Mouse (Mus musculus): ENCODE data around the gene Bcar3. TPM values are rescaled to one million over a fixed set of nuclear protein-coding genes. Genes with fewer than 3 reads are reported as not detected.
"Not testable (repeated sequence)": the region's sequence is repeated elsewhere in the genome, so short reads cannot be mapped to it uniquely, and the experiment has no call there.

The Bcar3 gene
- polyA plus RNA-seq, 1 experiment: 93.8 TPM

GRCm38 (mm10) chr3:122275111-122275510, 18.8 kb upstream of the Bcar3 start:
- no peaks in the 10 kb centered on the region for H3K27me3 ChIP-seq (ENCODE audit: control insufficient read depth, insufficient read depth, low read length)
- H3K4me1 ChIP-seq (ENCODE audit: control insufficient read depth, insufficient read depth, insufficient read length, low read length): peaks cover 13% of the 10 kb centered on the region
- 62% methylated on average over 10 of the region's 10 CpGs for WGBS
- H3K36me3 ChIP-seq (ENCODE audit: control insufficient read depth, insufficient read depth, low read length): peaks cover 32% of the 10 kb centered on the region
- peak overlapping the region; percentile 19; the same call in 1 of the 2 replicates for H3K4me3 ChIP-seq (ENCODE audit: low read depth, low read length)
- no peak for TF ChIP-seq CTCF (IDR thresholded peaks at IDR 0.05; ENCODE audit: extremely low read depth, insufficient read length, insufficient replicate concordance, low read depth, low read length)
- TF ChIP-seq POLR2A (IDR thresholded peaks at IDR 0.05; ENCODE audit: low read depth, low read length): no peak
- no peak overlapping the region for H3K27ac ChIP-seq (ENCODE audit: insufficient read depth, low read depth, low read length)

- Histone ChIP-seq H3K36me3 (ENCODE audit: control insufficient read depth, insufficient read depth, low read length) (peaks cover 22% of the 10 kb centered on the region), H3K27me3 (ENCODE audit: control insufficient read depth, insufficient read depth, low read length) (no peaks in the 10 kb centered on the region), H3K27ac (ENCODE audit: insufficient read depth, low read depth, low read length) (no peak overlapping the region), H3K4me3 (ENCODE audit: low read depth, low read length) (no peak overlapping the region), H3K4me1 (ENCODE audit: control insufficient read depth, insufficient read depth, insufficient read length, low read length) (peaks cover 14% of the 10 kb centered on the region; the same call in 1 of the 2 replicates)
- 79% methylated on average over 5 of the region's 5 CpGs for WGBS
- TF ChIP-seq POLR2A (IDR thresholded peaks at IDR 0.05; ENCODE audit: low read depth, low read length): no peak
- TF ChIP-seq CTCF (IDR thresholded peaks at IDR 0.05; ENCODE audit: extremely low read depth, insufficient read length, insufficient replicate concordance, low read depth, low read length): no peak
Measured at GRCm38 (mm10) chr3:122287195-122287594, 6.7 kb upstream of the Bcar3 start.

GRCm38 (mm10) chr3:122288613-122289195, 5.2 kb upstream of the Bcar3 start:
- Histone ChIP-seq H3K4me1 (ENCODE audit: control insufficient read depth, insufficient read depth, insufficient read length, low read length) (peaks cover 17% of the 10 kb centered on the region; the same call in 1 of the 2 replicates), H3K36me3 (ENCODE audit: control insufficient read depth, insufficient read depth, low read length) (peaks cover 10% of the 10 kb centered on the region), H3K4me3 (ENCODE audit: low read depth, low read length) (no peak overlapping the region), H3K27ac (ENCODE audit: insufficient read depth, low read depth, low read length) (peak overlapping the region; percentile 54), H3K27me3 (ENCODE audit: control insufficient read depth, insufficient read depth, low read length) (no peaks in the 10 kb centered on the region)
- 59% methylated on average over 5 of the region's 5 CpGs for WGBS
- TF ChIP-seq POLR2A (IDR thresholded peaks at IDR 0.05; ENCODE audit: low read depth, low read length): no peak
- TF ChIP-seq CTCF (IDR thresholded peaks at IDR 0.05; ENCODE audit: extremely low read depth, insufficient read length, insufficient replicate concordance, low read depth, low read length): no peak

- Histone ChIP-seq H3K27ac (ENCODE audit: insufficient read depth, low read depth, low read length) (peak overlapping the region; percentile 79), H3K4me1 (ENCODE audit: control insufficient read depth, insufficient read depth, insufficient read length, low read length) (peaks cover 17% of the 10 kb centered on the region; the same call in 1 of the 2 replicates)
- not testable (repeated sequence) for H3K36me3 ChIP-seq (ENCODE audit: control insufficient read depth, insufficient read depth, low read length); H3K4me3 ChIP-seq (ENCODE audit: low read depth, low read length); H3K27me3 ChIP-seq (ENCODE audit: control insufficient read depth, insufficient read depth, low read length)
- 31% methylated on average over 4 of the region's 4 CpGs for WGBS
Measured at GRCm38 (mm10) chr3:122289344-122289743, 4.6 kb upstream of the Bcar3 start.

GRCm38 (mm10) chr3:122290696-122291095, 3.2 kb upstream of the Bcar3 start:
- Histone ChIP-seq H3K4me1 (ENCODE audit: control insufficient read depth, insufficient read depth, insufficient read length, low read length) (peaks cover 17% of the 10 kb centered on the region; the same call in 1 of the 2 replicates), H3K36me3 (ENCODE audit: control insufficient read depth, insufficient read depth, low read length) (peaks cover under 1% of the 10 kb centered on the region; the same call in 1 of the 2 replicates), H3K27ac (ENCODE audit: insufficient read depth, low read depth, low read length) (peak overlapping the region; percentile 79), H3K4me3 (ENCODE audit: low read depth, low read length) (no peak overlapping the region), H3K27me3 (ENCODE audit: control insufficient read depth, insufficient read depth, low read length) (no peaks in the 10 kb centered on the region)
- TF ChIP-seq CTCF (IDR thresholded peaks at IDR 0.05; ENCODE audit: extremely low read depth, insufficient read length, insufficient replicate concordance, low read depth, low read length) (no peak), POLR2A (IDR thresholded peaks at IDR 0.05; ENCODE audit: low read depth, low read length) (no peak)
- 16% methylated on average over 7 of the region's 7 CpGs for WGBS

GRCm38 (mm10) chr3:122291828-122292227, 2.1 kb upstream of the Bcar3 start:
- peaks cover 17% of the 10 kb centered on the region; the same call in 1 of the 2 replicates for H3K4me1 ChIP-seq (ENCODE audit: control insufficient read depth, insufficient read depth, insufficient read length, low read length)
- no peak overlapping the region for H3K27ac ChIP-seq (ENCODE audit: insufficient read depth, low read depth, low read length)
- H3K4me3 ChIP-seq (ENCODE audit: low read depth, low read length): no peak overlapping the region
- TF ChIP-seq POLR2A (IDR thresholded peaks at IDR 0.05; ENCODE audit: low read depth, low read length) (no peak), CTCF (IDR thresholded peaks at IDR 0.05; ENCODE audit: extremely low read depth, insufficient read length, insufficient replicate concordance, low read depth, low read length) (no peak)
- no peaks in the 10 kb centered on the region for H3K27me3 ChIP-seq (ENCODE audit: control insufficient read depth, insufficient read depth, low read length)
- no peaks in the 10 kb centered on the region for H3K36me3 ChIP-seq (ENCODE audit: control insufficient read depth, insufficient read depth, low read length)
- 43% methylated on average over 12 of the region's 12 CpGs for WGBS

- WGBS: 10% methylated on average over 54 of the region's 54 CpGs
Measured at GRCm38 (mm10) chr3:122292300-122293222, 1.4 kb upstream of the Bcar3 start.

More at GRCm38 (mm10) chr3:122292300-122293222, 1.4 kb upstream of the Bcar3 start:
- TF ChIP-seq POLR2A (IDR thresholded peaks at IDR 0.05; ENCODE audit: low read depth, low read length): no peak
- TF ChIP-seq CTCF (IDR thresholded peaks at IDR 0.05; ENCODE audit: extremely low read depth, insufficient read length, insufficient replicate concordance, low read depth, low read length): no peak
- peak overlapping the region; percentile 82 for H3K27ac ChIP-seq (ENCODE audit: insufficient read depth, low read depth, low read length)
- peaks cover 17% of the 10 kb centered on the region; the same call in 1 of the 2 replicates for H3K4me1 ChIP-seq (ENCODE audit: control insufficient read depth, insufficient read depth, insufficient read length, low read length)
- no peaks in the 10 kb centered on the region for H3K36me3 ChIP-seq (ENCODE audit: control insufficient read depth, insufficient read depth, low read length)
- H3K27me3 ChIP-seq (ENCODE audit: control insufficient read depth, insufficient read depth, low read length): no peaks in the 10 kb centered on the region
- peak overlapping the region; percentile 89 for H3K4me3 ChIP-seq (ENCODE audit: low read depth, low read length)

Measured in small intestine, adult 2 months (tissue).